8 mouse cellular contexts compared by ENCODE assay signal in the genomic region with DNA sequence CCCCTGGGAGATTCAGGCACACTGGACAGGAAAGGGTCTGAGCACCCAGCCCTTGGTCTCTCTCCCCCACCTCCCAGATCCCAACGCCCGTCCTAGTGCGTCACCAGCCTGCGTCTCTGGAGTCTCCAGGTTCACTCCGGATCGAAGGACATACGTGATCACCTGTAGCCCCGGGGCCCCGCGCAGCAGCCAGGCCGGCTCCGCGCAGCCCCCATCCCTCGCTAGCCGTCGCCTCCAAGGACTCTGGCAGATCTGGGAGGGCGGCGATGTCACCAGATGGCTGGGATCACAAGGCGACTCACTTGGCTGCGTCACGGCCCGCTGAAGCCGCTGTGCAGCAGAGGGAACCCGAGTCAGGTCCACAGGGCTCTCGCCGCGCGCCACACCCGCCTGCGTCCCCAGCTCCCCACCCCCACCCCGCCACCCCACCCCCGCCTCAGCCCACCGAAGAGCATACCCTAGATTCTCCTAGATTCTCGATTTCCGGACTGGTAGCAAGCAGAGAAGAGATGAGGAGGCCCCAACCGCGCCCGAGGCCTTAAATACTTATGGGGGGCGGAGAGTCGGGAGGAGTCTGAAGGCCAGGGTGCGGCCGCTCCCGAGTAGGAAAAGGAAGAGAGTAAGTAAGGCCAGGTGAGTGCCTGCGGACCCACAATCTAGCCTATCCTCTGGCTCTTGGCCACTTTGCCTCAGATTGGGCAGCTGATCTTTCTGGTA. TPM values are rescaled to one million over a fixed set of nuclear protein-coding genes. Genes with fewer than 3 reads are reported as not detected.
DNase-seq lines count a peak whose midpoint lies in the region; ATAC-seq lines count a peak whose summit lies in the region.

No protein-coding gene starts in this region.

- peak overlapping the region; percentile 75 for H3K4me2 ChIP-seq in lung, embryonic 15.5 days

- peak; percentile 40 to 48; a peak in 1 of 4 replicates for ATAC-seq in hematopoietic stem cell, adult 5-6 weeks (replicated peaks in 1 of 2; ENCODE audit: insufficient read depth in 1 of 2, low FRiP score in 2 of 2, low TSS enrichment in 1 of 2, low read depth in 1 of 2, poor library complexity in 2 of 2, severe bottlenecking in 2 of 2)
- ATAC-seq in lung, embryonic 15.5 days (ENCODE audit: borderline replicate concordance, extremely low read depth, low FRiP score, low TSS enrichment) = peak; percentile 91
- no peak for ATAC-seq in erythroid progenitor cell, adult 5-6 weeks (replicated peaks; ENCODE audit: low FRiP score, poor library complexity, severe bottlenecking)

- peak overlapping the region; percentile 66 for H3K9ac ChIP-seq in lung, embryonic 15.5 days

- H3K36me3 ChIP-seq in lung, embryonic 15.5 days = 0 out of 2 replicates have a peak, but pooled peaks cover 2% of the 10 kb centered on the region

- DNase-seq in WW6 (ENCODE audit: low read depth, low spot score) = peak; percentile 42
- DNase-seq in cerebellum, adult 9-10 months = peak; percentile 72
- DNase-seq in frontal cortex, adult 2 months (ENCODE audit: extremely low spot score in 1 of 2, low spot score in 1 of 2) = peak; percentile 46 to 63
- DNase-seq in layer of hippocampus, adult 9-11 months = peak; percentile 37
- peak; percentile 66 for DNase-seq in retina, embryonic 14.5 days (ENCODE audit: low spot score)

- 0 out of 2 replicates have a peak overlapping the region, but pooled peaks have one; percentile 12 for H3K27ac ChIP-seq in lung, embryonic 15.5 days

- H3K9me3 ChIP-seq in lung, embryonic 15.5 days = no peaks in the 10 kb centered on the region

- H3K4me1 ChIP-seq in lung, embryonic 15.5 days = peaks cover 19% of the 10 kb centered on the region

- H3K27me3 ChIP-seq in lung, embryonic 15.5 days = no peaks in the 10 kb centered on the region

- WGBS in lung, embryonic 15.5 days = 1% methylated on average over 43 of the region's 44 CpGs

- H3K4me3 ChIP-seq in lung, embryonic 15.5 days = peak overlapping the region; percentile 62

RNA-seq across cellular contexts. Expression of gene Nqo2, which starts 28.9 kb away (rescaled TPM):
- polyA plus RNA-seq in frontal cortex, adult 2 months (2012; rRNA removed) = 8.4 and 9.9 TPM in 2 replicates
- 15.6 and 25.7 TPM in 2 replicates for total RNA-seq in hematopoietic stem cell, adult 5-6 weeks (2017)
- 29.1 and 29.4 TPM in 2 replicates for polyA plus RNA-seq in lung, embryonic 15.5 days (2015; fragmentation: Nextera tagmentation; extraction: Ambion mirVana)
- total RNA-seq in erythroid progenitor cell, adult 5-6 weeks (2015; ENCODE audit: low replicate concordance) = 7.2 and 34.0 TPM in 2 replicates
- total RNA-seq in erythroid progenitor cell, adult 5-6 weeks (2017; ENCODE audit: low replicate concordance) = 1.1 and 4.1 TPM in 2 replicates

RNA-seq across cellular contexts. Expression of gene Serpinb6c, which starts 30.1 kb away (rescaled TPM):
- 0.10 and 0.69 TPM in 2 replicates for polyA plus RNA-seq in frontal cortex, adult 2 months (2012; rRNA removed)
- total RNA-seq in hematopoietic stem cell, adult 5-6 weeks (2017) = not detected in 2 replicates
- polyA plus RNA-seq in lung, embryonic 15.5 days (2015; fragmentation: Nextera tagmentation; extraction: Ambion mirVana) = 0.15 and 0.16 TPM in 2 replicates
- total RNA-seq in erythroid progenitor cell, adult 5-6 weeks (2015; ENCODE audit: low replicate concordance) = not detected in 2 replicates
- not detected in 2 replicates for total RNA-seq in erythroid progenitor cell, adult 5-6 weeks (2017; ENCODE audit: low replicate concordance)
